Mouse (Mus musculus): Measurements from ENCODE around the gene Serpina3n. TPM values are rescaled to one million over a fixed set of nuclear protein-coding genes. Genes with fewer than 3 reads are reported as not detected.

The Serpina3n gene
- polyA plus RNA-seq, 1 experiment: 7.0 TPM

GRCm38 (mm10) chr12:104419136-104419462 lies 12.6 kb downstream of the Serpina3n start:
- Histone ChIP-seq H3K36me3 (ENCODE audit: control insufficient read depth, insufficient read depth, low read length) (no peaks in the 10 kb centered on the region), H3K27ac (ENCODE audit: insufficient read depth, low read depth, low read length) (no peak overlapping the region)

GRCm38 (mm10) chr12:104422615-104423392 lies 16.3 kb downstream of the Serpina3n start:
- Histone ChIP-seq H3K27ac (ENCODE audit: insufficient read depth, low read depth, low read length) (no peak overlapping the region), H3K27me3 (ENCODE audit: control insufficient read depth, insufficient read depth, low read length) (no peaks in the 10 kb centered on the region), H3K4me1 (ENCODE audit: control insufficient read depth, insufficient read depth, insufficient read length, low read length) (no peaks in the 10 kb centered on the region), H3K36me3 (ENCODE audit: control insufficient read depth, insufficient read depth, low read length) (no peaks in the 10 kb centered on the region), H3K4me3 (ENCODE audit: low read depth, low read length) (no peak overlapping the region)
- WGBS: 54% methylated on average over 11 of the region's 11 CpGs
- TF ChIP-seq CTCF (IDR thresholded peaks at IDR 0.05; ENCODE audit: extremely low read depth, insufficient read length, insufficient replicate concordance, low read depth, low read length) (no peak), POLR2A (IDR thresholded peaks at IDR 0.05; ENCODE audit: low read depth, low read length) (no peak)

More at GRCm38 (mm10) chr12:104419136-104419462, 12.6 kb downstream of the Serpina3n start:
- TF ChIP-seq CTCF (IDR thresholded peaks at IDR 0.05; ENCODE audit: extremely low read depth, insufficient read length, insufficient replicate concordance, low read depth, low read length): peak; percentile 52; the same call in 1 of the 2 replicates
- no peak for TF ChIP-seq POLR2A (IDR thresholded peaks at IDR 0.05; ENCODE audit: low read depth, low read length)
- H3K4me3 ChIP-seq (ENCODE audit: low read depth, low read length): no peak overlapping the region
- H3K27me3 ChIP-seq (ENCODE audit: control insufficient read depth, insufficient read depth, low read length): no peaks in the 10 kb centered on the region
- WGBS: 9% methylated on average over 2 of the region's 2 CpGs
- no peaks in the 10 kb centered on the region for H3K4me1 ChIP-seq (ENCODE audit: control insufficient read depth, insufficient read depth, insufficient read length, low read length)

GRCm38 (mm10) chr12:104425591-104425990 lies 19.1 kb downstream of the Serpina3n start:
- WGBS: 75% methylated on average over 3 of the region's 3 CpGs
- Histone ChIP-seq H3K27ac (ENCODE audit: insufficient read depth, low read depth, low read length) (no peak overlapping the region), H3K36me3 (ENCODE audit: control insufficient read depth, insufficient read depth, low read length) (no peaks in the 10 kb centered on the region), H3K27me3 (ENCODE audit: control insufficient read depth, insufficient read depth, low read length) (0 out of 2 replicates have a peak, but pooled peaks cover 2% of the 10 kb centered on the region), H3K4me1 (ENCODE audit: control insufficient read depth, insufficient read depth, insufficient read length, low read length) (no peaks in the 10 kb centered on the region), H3K4me3 (ENCODE audit: low read depth, low read length) (no peak overlapping the region)
- TF ChIP-seq CTCF (IDR thresholded peaks at IDR 0.05; ENCODE audit: extremely low read depth, insufficient read length, insufficient replicate concordance, low read depth, low read length) (no peak), POLR2A (IDR thresholded peaks at IDR 0.05; ENCODE audit: low read depth, low read length) (no peak)

- Histone ChIP-seq H3K27me3 (ENCODE audit: control insufficient read depth, insufficient read depth, low read length) (0 out of 2 replicates have a peak, but pooled peaks cover 2% of the 10 kb centered on the region), H3K4me3 (ENCODE audit: low read depth, low read length) (no peak overlapping the region), H3K36me3 (ENCODE audit: control insufficient read depth, insufficient read depth, low read length) (no peaks in the 10 kb centered on the region), H3K27ac (ENCODE audit: insufficient read depth, low read depth, low read length) (no peak overlapping the region), H3K4me1 (ENCODE audit: control insufficient read depth, insufficient read depth, insufficient read length, low read length) (no peaks in the 10 kb centered on the region)
- WGBS: 6% methylated on average over 7 of the region's 7 CpGs
- peak; percentile 82; the same call in 1 of the 2 replicates for TF ChIP-seq CTCF (IDR thresholded peaks at IDR 0.05; ENCODE audit: extremely low read depth, insufficient read length, insufficient replicate concordance, low read depth, low read length)
- TF ChIP-seq POLR2A (IDR thresholded peaks at IDR 0.05; ENCODE audit: low read depth, low read length): no peak
Measured at GRCm38 (mm10) chr12:104426915-104427314, 20.4 kb downstream of the Serpina3n start.

GRCm38 (mm10) chr12:104431359-104431758 lies 24.8 kb downstream of the Serpina3n start:
- Histone ChIP-seq H3K4me1 (ENCODE audit: control insufficient read depth, insufficient read depth, insufficient read length, low read length) (0 out of 2 replicates have a peak, but pooled peaks cover 2% of the 10 kb centered on the region), H3K27me3 (ENCODE audit: control insufficient read depth, insufficient read depth, low read length) (0 out of 2 replicates have a peak, but pooled peaks cover 2% of the 10 kb centered on the region), H3K4me3 (ENCODE audit: low read depth, low read length) (no peak overlapping the region), H3K36me3 (ENCODE audit: control insufficient read depth, insufficient read depth, low read length) (no peaks in the 10 kb centered on the region), H3K27ac (ENCODE audit: insufficient read depth, low read depth, low read length) (no peak overlapping the region)
- no peak for TF ChIP-seq POLR2A (IDR thresholded peaks at IDR 0.05; ENCODE audit: low read depth, low read length)
- TF ChIP-seq CTCF (IDR thresholded peaks at IDR 0.05; ENCODE audit: extremely low read depth, insufficient read length, insufficient replicate concordance, low read depth, low read length): no peak
- 75% methylated on average over 10 of the region's 10 CpGs for WGBS

GRCm38 (mm10) chr12:104433214-104433613 lies 26.7 kb downstream of the Serpina3n start:
- Histone ChIP-seq H3K27me3 (ENCODE audit: control insufficient read depth, insufficient read depth, low read length) (0 out of 2 replicates have a peak, but pooled peaks cover 2% of the 10 kb centered on the region), H3K4me1 (ENCODE audit: control insufficient read depth, insufficient read depth, insufficient read length, low read length) (0 out of 2 replicates have a peak, but pooled peaks cover 2% of the 10 kb centered on the region), H3K27ac (ENCODE audit: insufficient read depth, low read depth, low read length) (no peak overlapping the region), H3K4me3 (ENCODE audit: low read depth, low read length) (no peak overlapping the region), H3K36me3 (ENCODE audit: control insufficient read depth, insufficient read depth, low read length) (no peaks in the 10 kb centered on the region)
- TF ChIP-seq POLR2A (IDR thresholded peaks at IDR 0.05; ENCODE audit: low read depth, low read length) (no peak), CTCF (IDR thresholded peaks at IDR 0.05; ENCODE audit: extremely low read depth, insufficient read length, insufficient replicate concordance, low read depth, low read length) (no peak)
- 16% methylated on average over 7 of the region's 7 CpGs for WGBS

All from small intestine, adult 2 months (tissue).